Mouse (Mus musculus): ENCODE measurements around the gene Arl15. TPM values are rescaled to one million over a fixed set of nuclear protein-coding genes. Genes with fewer than 3 reads are reported as not detected.
A peak's percentile ranks its signal among the peaks of the same experiment; 100 is the strongest.

Gene Arl15
- polyA plus RNA-seq, 1 experiment: 5.4 TPM

DNA sequence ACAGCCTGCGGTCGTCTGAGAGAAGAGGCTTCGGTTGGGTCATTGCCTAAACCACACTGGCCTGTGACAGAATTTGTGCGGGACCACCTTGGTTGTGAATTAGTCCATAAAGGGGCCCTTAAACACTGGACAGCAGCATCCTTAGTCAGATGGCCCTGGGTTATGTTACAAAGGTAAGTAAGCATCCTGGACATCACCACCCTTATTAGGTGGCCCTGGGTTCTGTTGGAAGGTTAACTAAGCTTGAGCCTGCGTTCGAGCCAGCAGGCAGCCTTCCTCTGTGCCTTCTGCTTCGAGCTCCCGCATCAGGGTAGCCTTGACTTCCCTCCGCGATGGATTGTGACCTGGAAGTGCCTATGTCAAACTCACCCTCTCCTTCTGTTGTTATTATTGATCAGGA is 68.6 kb downstream of the Arl15 start:
- Histone ChIP-seq H3K4me1 (ENCODE audit: control insufficient read depth, insufficient read depth, low read length) (no peaks in the 10 kb centered on the region; the same call in 1 of the 2 replicates), H3K4me3 (replicated peaks; ENCODE audit: control insufficient read depth, low read depth, low read length) (no peak overlapping the region), H3K27ac (ENCODE audit: control insufficient read depth, insufficient read depth, low read depth, low read length, poor library complexity) (no peak overlapping the region)
- WGBS: 86% methylated on average over 10 of the region's 10 CpGs
- no peak for TF ChIP-seq CTCF (IDR thresholded peaks at IDR 0.05; ENCODE audit: control insufficient read depth, insufficient read depth, low read length)
- no peak for TF ChIP-seq POLR2A (IDR thresholded peaks at IDR 0.05; ENCODE audit: borderline replicate concordance, control insufficient read depth, low read depth, low read length)

DNA sequence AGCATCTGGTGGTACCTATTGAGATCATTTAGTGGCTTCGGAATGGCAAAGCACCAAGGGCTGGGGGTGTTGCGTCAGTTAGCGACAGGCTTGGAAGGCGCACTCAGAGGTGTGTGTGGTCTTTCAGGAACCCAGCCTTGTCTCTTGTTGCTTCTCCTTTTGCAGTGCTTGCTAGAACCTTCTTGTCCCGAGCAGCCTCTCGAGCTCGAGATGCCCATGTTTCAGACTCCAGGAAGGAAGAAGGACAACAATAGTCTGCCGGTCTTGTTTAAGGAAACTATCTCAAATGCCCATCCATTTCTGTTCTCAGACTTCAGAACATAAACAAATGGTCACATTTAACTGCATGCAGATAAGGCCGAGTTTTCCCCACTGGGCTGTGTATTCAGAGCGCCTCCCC is 69.4 kb downstream of the Arl15 start:
- Histone ChIP-seq H3K4me3 (replicated peaks; ENCODE audit: control insufficient read depth, low read depth, low read length) (no peak overlapping the region), H3K27ac (ENCODE audit: control insufficient read depth, insufficient read depth, low read depth, low read length, poor library complexity) (no peak overlapping the region), H3K4me1 (ENCODE audit: control insufficient read depth, insufficient read depth, low read length) (no peaks in the 10 kb centered on the region; the same call in 1 of the 2 replicates)
- TF ChIP-seq POLR2A (IDR thresholded peaks at IDR 0.05; ENCODE audit: borderline replicate concordance, control insufficient read depth, low read depth, low read length) (no peak), CTCF (IDR thresholded peaks at IDR 0.05; ENCODE audit: control insufficient read depth, insufficient read depth, low read length) (no peak)
- 71% methylated on average over 10 of the region's 10 CpGs for WGBS

DNA sequence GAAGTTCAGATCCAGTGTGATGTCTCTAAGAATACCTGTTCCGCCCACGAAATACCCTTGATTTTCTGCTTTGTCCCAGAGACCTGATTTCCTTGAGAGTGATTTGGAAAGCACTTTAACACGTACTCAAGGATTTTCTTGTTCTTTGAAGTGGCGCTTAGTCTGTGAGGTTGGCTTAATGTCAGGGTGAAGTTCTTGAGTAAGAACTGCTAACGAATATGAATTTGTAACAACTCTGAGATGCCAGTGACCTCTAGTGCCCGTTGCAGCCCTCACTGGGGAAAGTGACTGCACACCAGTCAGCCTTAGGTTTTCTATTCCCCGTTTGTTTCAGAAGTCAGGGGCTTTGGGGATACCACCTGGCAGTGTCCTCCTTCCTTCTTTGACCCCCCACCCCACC is 70.0 kb downstream of the Arl15 start:
- WGBS: 71% methylated on average over 7 of the region's 7 CpGs
- TF ChIP-seq POLR2A (IDR thresholded peaks at IDR 0.05; ENCODE audit: borderline replicate concordance, control insufficient read depth, low read depth, low read length) (no peak), CTCF (IDR thresholded peaks at IDR 0.05; ENCODE audit: control insufficient read depth, insufficient read depth, low read length) (no peak)
- H3K4me1 ChIP-seq (ENCODE audit: control insufficient read depth, insufficient read depth, low read length): no peaks in the 10 kb centered on the region; the same call in 1 of the 2 replicates

DNA sequence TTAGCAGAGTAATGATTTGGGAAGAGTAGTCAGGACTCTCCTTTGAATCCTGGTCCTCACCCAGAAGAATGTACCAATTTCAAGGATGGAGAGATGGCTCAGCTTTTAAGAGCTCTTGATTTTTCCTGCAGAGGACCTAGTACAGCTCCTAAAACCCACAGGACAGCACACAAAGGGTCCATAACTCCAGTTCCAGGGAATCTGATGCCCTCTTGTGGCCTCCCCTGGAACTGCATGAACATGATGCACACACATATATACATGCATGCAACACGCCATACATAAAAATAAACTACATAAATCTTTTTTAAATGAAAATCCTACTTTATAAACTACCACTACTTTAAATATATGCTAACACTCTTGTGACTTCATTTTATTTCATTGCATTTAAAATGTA is 70.6 kb downstream of the Arl15 start:
- Histone ChIP-seq H3K4me1 (ENCODE audit: control insufficient read depth, insufficient read depth, low read length) (no peaks in the 10 kb centered on the region; the same call in 1 of the 2 replicates), H3K27ac (ENCODE audit: control insufficient read depth, insufficient read depth, low read depth, low read length, poor library complexity) (no peak overlapping the region), H3K4me3 (replicated peaks; ENCODE audit: control insufficient read depth, low read depth, low read length) (no peak overlapping the region)
- no peak for TF ChIP-seq POLR2A (IDR thresholded peaks at IDR 0.05; ENCODE audit: borderline replicate concordance, control insufficient read depth, low read depth, low read length)
- peak; percentile 60; the same call in 1 of the 2 replicates for TF ChIP-seq CTCF (IDR thresholded peaks at IDR 0.05; ENCODE audit: control insufficient read depth, insufficient read depth, low read length)
- WGBS: 72% methylated on average over 1 of the region's 1 CpGs

More for the DNA sequence above, 70.0 kb downstream of the Arl15 start:
- Histone ChIP-seq H3K4me3 (replicated peaks; ENCODE audit: control insufficient read depth, low read depth, low read length) (no peak overlapping the region), H3K27ac (ENCODE audit: control insufficient read depth, insufficient read depth, low read depth, low read length, poor library complexity) (no peak overlapping the region)

DNA sequence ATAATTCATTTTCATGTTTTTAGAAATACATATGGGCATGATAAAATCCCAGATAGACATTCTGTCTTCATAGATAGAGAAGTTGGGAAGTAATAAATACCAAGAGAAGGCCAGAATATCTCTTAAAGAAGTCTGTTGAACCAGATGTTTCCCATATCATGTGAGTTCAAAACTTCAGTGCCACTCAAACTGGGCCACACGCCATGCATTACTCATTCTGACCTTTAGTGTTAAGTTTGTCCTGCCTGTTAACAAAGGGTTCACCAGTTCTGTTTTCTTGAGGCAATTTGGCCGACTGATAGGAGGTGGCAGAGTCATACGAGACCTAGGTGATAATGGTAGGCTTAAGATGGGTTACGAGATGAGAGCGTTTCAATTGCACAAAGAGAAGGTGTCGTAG is 71.1 kb downstream of the Arl15 start:
- Histone ChIP-seq H3K27ac (ENCODE audit: control insufficient read depth, insufficient read depth, low read depth, low read length, poor library complexity) (no peak overlapping the region), H3K4me1 (ENCODE audit: control insufficient read depth, insufficient read depth, low read length) (no peaks in the 10 kb centered on the region; the same call in 1 of the 2 replicates), H3K4me3 (replicated peaks; ENCODE audit: control insufficient read depth, low read depth, low read length) (no peak overlapping the region)
- TF ChIP-seq POLR2A (IDR thresholded peaks at IDR 0.05; ENCODE audit: borderline replicate concordance, control insufficient read depth, low read depth, low read length) (no peak), CTCF (IDR thresholded peaks at IDR 0.05; ENCODE audit: control insufficient read depth, insufficient read depth, low read length) (no peak)
- 57% methylated on average over 6 of the region's 6 CpGs for WGBS

DNA sequence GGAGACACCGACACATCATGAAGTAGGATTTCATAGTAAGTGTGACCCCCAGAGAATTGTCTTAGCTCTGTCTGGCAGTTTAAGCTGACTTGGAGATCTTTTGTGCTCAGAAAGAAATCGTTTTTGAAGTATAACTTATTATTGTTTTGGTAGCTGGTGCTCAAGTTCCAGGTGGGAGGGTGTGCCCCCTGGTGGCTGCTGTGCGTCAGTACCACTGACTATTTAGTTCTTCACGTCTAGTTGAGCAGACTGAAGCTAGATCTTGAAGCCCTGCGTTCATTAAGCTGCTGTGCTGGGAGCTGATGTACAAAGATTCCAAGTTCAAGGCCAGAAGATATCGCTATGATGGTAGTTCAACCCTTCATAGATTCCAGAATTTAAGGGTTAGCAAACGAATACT is 71.5 kb downstream of the Arl15 start:
- TF ChIP-seq CTCF (IDR thresholded peaks at IDR 0.05; ENCODE audit: control insufficient read depth, insufficient read depth, low read length) (peak; percentile 91), POLR2A (IDR thresholded peaks at IDR 0.05; ENCODE audit: borderline replicate concordance, control insufficient read depth, low read depth, low read length) (no peak)
- WGBS: 37% methylated on average over 7 of the region's 7 CpGs
- H3K27ac ChIP-seq (ENCODE audit: control insufficient read depth, insufficient read depth, low read depth, low read length, poor library complexity): no peak overlapping the region
- H3K4me3 ChIP-seq (replicated peaks; ENCODE audit: control insufficient read depth, low read depth, low read length): no peak overlapping the region
- peaks cover under 1% of the 10 kb centered on the region for H3K4me1 ChIP-seq (ENCODE audit: control insufficient read depth, insufficient read depth, low read length)

DNA sequence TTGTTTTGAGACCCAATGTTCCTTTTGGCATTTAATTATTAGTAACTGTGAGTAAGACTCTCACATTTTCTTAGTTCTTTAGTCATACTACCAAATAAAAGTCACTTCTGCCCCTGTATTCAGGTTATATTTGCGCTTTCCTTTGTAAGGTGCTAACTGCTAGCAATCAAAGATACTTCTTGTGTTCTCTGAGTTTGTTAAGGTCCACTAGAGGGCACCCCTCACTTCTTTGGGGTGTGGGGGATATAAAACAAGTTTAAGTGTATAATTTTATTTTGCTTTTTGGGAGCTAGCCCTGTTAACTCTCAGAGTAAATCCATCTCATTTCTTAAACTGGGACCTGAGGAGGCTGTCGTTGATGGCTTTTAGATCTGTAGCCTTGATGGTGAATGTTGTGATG is 73.4 kb downstream of the Arl15 start:
- Histone ChIP-seq H3K27ac (ENCODE audit: control insufficient read depth, insufficient read depth, low read depth, low read length, poor library complexity) (no peak overlapping the region), H3K4me3 (replicated peaks; ENCODE audit: control insufficient read depth, low read depth, low read length) (no peak overlapping the region), H3K4me1 (ENCODE audit: control insufficient read depth, insufficient read depth, low read length) (peaks cover 2% of the 10 kb centered on the region)
- WGBS: 87% methylated on average over 2 of the region's 2 CpGs
- no peak for TF ChIP-seq CTCF (IDR thresholded peaks at IDR 0.05; ENCODE audit: control insufficient read depth, insufficient read depth, low read length)
- TF ChIP-seq POLR2A (IDR thresholded peaks at IDR 0.05; ENCODE audit: borderline replicate concordance, control insufficient read depth, low read depth, low read length): no peak

DNA sequence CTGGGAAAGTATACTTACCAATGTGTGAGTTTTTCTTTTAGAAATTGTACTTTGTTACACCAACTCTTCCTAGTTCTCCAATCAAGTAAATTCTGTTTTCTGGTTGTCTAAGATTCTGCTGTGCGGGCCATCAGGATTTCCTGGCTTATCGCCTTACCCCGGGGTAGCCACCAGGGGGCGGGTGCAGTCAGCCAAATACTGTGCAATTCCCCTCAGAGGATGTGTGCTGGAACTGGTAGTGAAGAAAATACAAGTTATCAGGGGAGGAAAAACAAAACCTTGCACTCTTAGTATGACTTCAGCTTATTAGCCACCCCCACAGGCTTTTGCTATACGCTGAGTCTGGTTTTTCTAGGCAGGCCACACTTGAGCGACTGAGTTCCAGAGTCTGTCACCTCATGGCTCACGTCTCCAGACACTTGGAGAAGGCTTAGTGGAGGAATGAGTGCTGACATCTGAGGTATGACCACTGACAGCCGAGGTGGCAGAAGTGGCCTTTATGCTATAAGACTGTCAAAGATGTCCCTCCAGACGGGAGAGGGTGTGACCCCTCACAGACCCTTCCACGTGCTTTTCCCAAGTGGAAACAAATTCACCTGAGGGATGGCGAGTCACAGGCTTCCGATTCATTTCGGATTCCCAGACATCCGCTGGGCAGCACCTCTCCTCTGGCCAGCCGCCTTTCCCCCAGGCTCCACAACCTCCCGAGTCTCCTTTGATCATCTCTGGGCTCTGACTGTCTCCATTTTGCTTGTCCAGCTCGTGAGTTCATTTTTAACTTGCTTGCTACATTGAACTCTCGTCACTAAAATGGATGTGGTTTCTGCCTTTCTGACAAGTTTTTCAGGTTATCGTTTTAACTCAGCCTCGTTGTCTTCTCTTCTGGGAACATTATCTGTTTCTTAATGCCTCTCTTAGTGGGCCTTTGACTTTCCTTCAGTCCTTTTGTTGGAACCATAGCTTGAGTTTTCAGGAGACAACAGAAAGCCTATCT is 75.2 kb downstream of the Arl15 start:
- H3K4me1 ChIP-seq (ENCODE audit: control insufficient read depth, insufficient read depth, low read length): peaks cover 2% of the 10 kb centered on the region
- TF ChIP-seq POLR2A (IDR thresholded peaks at IDR 0.05; ENCODE audit: borderline replicate concordance, control insufficient read depth, low read depth, low read length) (no peak), CTCF (IDR thresholded peaks at IDR 0.05; ENCODE audit: control insufficient read depth, insufficient read depth, low read length) (peak; percentile 84)
- no peak overlapping the region; the same call in 1 of the 2 replicates for H3K27ac ChIP-seq (ENCODE audit: control insufficient read depth, insufficient read depth, low read depth, low read length, poor library complexity)
- no peak overlapping the region for H3K4me3 ChIP-seq (replicated peaks; ENCODE audit: control insufficient read depth, low read depth, low read length)
- WGBS: 49% methylated on average over 20 of the region's 20 CpGs

All from bone marrow, adult 2 months (tissue).